Mouse (Mus musculus) liver, adult 2 months (tissue): ENCODE results near the gene Nol10.

Experiments
- CTCF ChIP-seq: fragments of 200-500 bp; IDR thresholded peaks from 2 replicates; pipeline ENCODE4 v1.5.1; 2011; ENCODE audit warnings: low read depth, low read length, control low read depth
- POLR2A ChIP-seq: fragments of 200-500 bp; IDR thresholded peaks from 2 replicates; pipeline ENCODE4 v1.6.1; 2011; ENCODE audit warnings: low read length, control low read depth; ENCODE audit not compliant: insufficient read depth; ENCODE audit errors: extremely low read depth

DNA sequence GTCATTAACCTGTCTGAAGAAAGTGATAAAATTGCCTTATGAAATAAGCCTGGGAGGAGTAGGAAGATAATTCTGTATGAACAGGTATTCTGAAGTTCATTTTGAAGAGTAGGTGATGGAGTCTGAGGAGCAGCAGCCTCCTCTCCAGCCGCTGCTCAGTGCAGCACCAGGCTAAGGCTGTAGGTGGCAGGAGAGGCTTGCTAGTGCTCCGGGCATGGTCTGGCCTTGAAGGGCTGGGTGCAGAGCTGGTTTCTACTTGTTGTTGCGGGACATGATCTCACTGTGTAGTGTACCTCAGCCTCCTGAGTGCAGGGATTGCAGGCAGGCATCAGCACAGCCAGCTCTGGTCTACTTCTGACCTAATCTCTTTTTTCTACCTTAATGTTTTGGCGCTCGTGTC is 18.7 kb downstream of the Nol10 start:
- TF ChIP-seq CTCF (peak; percentile 89), POLR2A (no peak)
